Mouse (Mus musculus) adrenal gland, adult (tissue): ENCODE measurements around the gene Gtf3c2.
"Not testable (repeated sequence)": the region's sequence is repeated elsewhere in the genome, so short reads cannot be mapped to it uniquely, and the experiment has no call there.

Source experiments
- DNase-seq, 2 experiments: peaks; one replicate each; pipeline ENCODE4 v3.0.0; 2022 to 2023; ENCODE audit warnings: low spot score in 1 of 2; ENCODE audit not compliant: inconsistent age in 2 of 2

Gene Gtf3c2

GRCm38 (mm10) chr5:31179766-31180630 lies at the start of gene Gtf3c2, which contains the start of gene Gm29609:
TSS of gene Gtf3c2 (minus strand) at chr5:31180144.
TSS of gene Gm29609 (minus strand) at chr5:31179911.
- peak; percentile 96 to 98 for DNase-seq

DNA sequence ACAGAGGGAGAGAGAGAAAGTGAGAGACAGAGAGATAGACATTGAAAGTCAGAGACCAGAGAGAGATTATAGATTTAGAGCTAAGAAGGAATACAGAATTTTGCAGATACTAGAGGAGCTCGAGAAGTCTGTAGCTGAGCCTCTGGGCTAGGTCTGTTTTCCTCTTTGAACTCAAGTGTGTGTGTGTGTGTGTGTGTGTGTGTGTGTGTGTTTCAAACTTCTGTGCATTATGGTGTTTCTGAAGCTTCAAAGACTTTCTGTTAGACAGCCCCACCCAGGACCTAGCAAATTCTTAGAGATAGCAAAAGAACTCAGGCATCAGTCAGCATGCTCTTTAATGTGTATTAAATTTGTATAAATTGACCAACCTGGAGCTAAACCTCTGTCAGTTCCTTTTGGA lies 46.7 kb upstream of the Gtf3c2 start:
- DNase-seq: no peak

DNA sequence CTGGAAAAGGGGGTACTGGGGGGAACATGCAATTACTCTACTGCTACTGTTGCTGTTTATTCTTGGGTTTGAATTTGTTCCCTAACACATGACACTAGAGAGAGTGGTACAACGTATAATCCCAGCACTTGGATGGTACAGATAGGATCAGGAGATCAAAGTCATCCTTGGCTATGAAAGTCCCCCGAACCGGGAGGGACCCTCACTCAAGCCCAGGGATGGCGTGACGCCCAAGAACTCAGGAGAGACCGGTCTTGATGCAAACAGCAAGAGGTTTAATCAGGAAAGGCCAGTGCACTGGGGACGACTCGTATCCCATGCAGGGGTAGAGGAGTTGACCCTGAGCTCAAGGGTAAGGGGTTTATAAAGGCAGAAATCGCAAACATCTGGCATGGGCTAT lies 42.8 kb upstream of the Gtf3c2 start:
- no peak for DNase-seq

DNA sequence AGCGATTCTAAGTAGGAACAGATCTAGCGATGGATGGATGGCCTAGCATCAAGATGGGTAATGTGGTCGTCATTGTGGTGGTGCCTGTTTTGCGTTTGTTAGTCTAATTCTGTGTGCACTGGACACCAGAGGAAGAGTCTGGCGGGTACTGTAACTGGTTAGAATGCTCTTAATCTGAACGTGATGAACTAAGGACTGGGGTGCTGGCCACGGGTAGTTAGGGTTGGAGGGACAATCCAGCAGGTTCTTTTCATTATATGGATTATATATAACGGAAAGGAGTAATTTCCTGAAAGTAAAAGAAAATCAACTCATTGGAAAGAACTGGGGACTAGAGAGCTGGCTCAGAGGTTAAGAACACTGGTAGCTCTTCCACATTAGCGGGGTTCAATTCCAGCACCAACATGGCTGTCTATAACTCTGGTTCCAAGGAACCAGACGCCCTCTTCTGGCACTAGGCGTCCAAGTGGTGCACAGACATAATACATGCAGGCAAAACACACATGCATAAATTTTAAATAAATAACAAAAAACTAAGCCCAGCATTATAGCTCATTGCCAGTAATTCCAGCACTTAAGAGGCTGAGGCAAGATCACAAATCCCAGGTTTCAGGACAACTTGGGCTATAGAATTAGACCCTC lies 41.5 kb upstream of the Gtf3c2 start:
- DNase-seq: peak; percentile 60 to 81

- DNase-seq: peak; percentile 98 to 99
Observed at GRCm38 (mm10) chr5:31220448-31221303, 40.7 kb upstream of the Gtf3c2 start, which contains the start of gene Ppm1g. TSS of gene Ppm1g (minus strand) at chr5:31220687.

GRCm38 (mm10) chr5:31219911-31220447 lies 40.0 kb upstream of the Gtf3c2 start:
- no peak for DNase-seq

GRCm38 (mm10) chr5:31219474-31219873 lies 39.5 kb upstream of the Gtf3c2 start:
- no peak for DNase-seq

- no peak for DNase-seq
Observed at GRCm38 (mm10) chr5:31219070-31219469, 39.1 kb upstream of the Gtf3c2 start.

DNA sequence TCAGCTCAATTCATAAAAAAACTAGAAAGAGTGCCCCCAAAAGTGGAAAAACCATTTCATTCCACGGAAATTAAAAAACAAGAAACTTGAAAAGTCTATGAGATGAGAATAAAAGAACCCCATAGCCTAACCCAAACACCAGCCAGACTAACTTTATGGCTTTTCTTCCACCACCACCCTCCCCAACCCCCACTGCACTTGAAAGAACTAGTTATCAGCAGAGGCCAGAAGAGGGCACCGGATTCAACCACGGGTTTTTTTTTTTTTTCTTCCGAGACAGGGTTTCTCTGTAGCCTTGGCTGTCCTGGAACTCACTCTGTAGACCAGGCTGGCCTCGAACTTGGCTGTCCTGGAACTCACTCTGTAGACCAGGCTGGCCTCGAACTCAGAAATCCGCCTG lies 38.4 kb upstream of the Gtf3c2 start:
- DNase-seq: peak in 1 of 2 experiments; percentile 42

DNA sequence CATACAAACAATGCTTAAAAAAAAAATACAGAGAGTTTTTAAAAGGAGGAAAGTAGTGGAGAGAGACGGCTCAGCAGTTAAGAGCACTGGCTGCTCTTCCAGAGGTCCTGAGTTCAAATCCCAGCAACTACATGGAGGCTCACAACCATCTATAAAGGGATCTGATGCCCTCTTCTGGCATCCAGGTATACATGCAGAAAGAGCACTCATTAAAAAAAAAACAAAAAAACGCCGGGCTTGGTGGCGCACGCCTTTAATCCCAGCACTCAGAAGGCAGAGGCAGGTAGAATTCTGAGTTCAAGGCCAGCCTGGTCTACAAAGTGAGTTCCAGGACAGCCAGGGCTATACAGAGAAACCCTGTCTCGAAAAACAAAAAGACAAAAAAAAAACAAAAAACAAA lies 36.6 kb upstream of the Gtf3c2 start:
- DNase-seq: not testable (repeated sequence)

DNA sequence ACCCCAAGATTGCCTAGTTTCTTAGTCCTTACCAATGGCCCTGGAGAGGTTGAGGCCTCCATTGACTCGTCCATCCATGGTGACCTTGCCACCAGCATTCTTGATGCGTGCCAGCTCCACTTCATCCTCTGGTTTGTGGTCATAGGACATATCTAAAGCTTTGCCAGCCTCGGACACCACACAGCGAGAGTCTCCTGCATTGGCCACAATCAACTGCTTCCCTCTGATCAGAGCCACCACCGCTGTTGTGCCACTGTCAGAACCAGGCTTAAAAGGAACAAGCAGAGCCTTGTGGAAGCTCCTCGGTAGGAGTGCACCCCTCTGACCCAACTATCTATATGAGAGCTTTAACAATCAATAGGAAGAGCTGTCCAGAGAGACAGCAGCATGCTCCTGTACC lies 24.5 kb upstream of the Gtf3c2 start:
- DNase-seq: peak in 1 of 2 experiments; percentile 53

- peak in 1 of 2 experiments; percentile 74 for DNase-seq
Observed at GRCm38 (mm10) chr5:31203866-31204265, 23.9 kb upstream of the Gtf3c2 start.

- DNase-seq: peak in 1 of 2 experiments; percentile 68
Observed at GRCm38 (mm10) chr5:31202933-31203332, 23.0 kb upstream of the Gtf3c2 start.

DNA sequence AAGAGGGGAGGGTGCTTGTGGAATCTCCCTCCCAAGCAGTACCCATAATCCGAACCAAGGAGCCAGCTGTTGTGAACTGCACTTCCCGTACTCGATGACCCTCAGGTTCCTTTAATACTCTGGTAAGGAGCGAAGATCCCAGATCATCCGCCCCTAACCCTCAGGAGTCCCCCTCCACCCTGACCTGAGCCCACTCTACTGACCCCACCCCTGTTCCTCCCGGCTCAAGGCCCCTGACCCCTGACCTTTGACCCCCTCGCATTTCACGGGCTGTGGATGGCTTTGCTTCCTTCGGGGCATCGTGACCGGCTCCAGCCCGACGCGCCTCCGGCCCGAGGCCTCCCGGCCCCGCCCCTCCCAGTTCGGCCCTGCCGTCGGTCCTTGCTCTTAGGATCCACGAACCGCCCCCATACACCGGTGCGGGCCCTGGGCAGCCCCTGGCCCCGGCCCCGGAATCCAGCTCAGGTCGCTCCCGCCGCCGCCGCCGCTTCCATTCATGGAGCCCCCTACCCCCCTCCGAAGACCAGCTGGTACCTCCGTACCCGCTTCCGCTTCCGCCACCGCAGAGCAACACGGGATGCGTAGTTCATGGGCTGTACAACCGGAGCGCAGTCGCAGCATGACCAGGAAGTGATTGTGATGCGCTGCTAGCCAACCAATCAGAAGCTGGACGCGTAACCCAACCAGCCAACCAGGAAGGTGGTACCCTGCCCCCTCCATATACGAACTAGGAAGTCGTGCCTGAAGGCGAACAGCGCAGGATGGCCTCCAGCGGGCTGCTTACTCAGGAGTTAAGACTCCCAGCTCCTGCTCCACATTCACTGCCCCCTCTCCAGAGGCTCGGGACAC lies 22.0 kb upstream of the Gtf3c2 start, which contains the start of gene Zfp513:
Gene Zfp513, minus strand, starts transcription at position 562 of the 849 bp plus-strand sequence.
- peak; percentile 98 to 99 for DNase-seq

DNA sequence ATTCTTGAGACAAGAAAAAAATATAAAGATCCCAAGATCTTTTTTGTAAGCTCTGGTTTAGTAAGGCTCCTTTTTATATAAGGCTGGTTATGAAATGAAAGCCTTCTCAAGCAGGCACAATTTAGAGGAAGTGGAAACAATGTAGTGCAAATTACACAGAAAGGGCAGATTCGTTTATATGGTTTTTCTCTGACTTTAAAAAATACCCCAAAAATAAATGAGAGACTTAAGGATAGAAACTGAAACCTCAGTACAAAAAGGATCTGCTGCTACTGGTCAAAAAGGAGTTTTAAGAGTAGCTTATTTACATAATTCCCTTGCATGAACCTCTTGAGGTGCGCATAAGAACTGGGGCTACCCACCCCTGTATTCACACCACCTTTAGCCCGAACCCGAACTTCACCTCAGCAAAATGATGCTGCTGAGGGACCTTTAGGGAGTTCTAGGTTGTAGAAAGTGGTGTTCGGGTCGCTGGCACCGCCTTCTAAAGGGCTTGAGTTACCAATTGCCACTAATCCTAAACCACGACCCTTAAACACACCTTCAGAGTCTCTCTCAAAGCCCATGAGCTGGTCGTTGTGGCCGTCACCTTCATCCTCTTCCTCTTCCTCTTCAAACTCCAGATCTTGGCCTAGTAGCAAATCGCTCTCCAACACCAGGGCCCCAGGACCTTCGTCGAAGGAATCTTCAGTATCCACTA lies 21.2 kb upstream of the Gtf3c2 start:
- DNase-seq: no peak

- peak; percentile 57 to 67 for DNase-seq
Observed at GRCm38 (mm10) chr5:31200327-31200768, 20.4 kb upstream of the Gtf3c2 start.

DNA sequence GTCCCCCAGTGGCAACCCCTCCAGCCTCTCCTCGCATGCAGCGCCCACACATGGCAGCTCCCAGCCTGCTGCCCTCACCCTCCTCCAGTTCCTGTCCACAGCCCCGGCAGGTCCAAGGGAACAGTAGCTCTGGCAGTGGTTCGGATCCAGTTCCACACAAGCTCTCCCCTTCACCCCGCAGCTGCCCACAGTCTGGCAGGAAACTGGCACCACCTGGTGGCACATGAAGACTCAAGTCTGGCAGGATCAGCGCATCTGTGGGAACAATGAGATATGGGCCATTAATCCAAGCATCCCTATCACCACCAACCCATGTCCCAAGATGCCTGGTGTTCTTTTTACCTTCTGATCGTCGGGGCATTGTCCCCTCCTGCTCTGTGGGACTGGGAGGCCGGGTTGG lies 19.9 kb upstream of the Gtf3c2 start:
- DNase-seq: peak in 1 of 2 experiments; percentile 73

DNA sequence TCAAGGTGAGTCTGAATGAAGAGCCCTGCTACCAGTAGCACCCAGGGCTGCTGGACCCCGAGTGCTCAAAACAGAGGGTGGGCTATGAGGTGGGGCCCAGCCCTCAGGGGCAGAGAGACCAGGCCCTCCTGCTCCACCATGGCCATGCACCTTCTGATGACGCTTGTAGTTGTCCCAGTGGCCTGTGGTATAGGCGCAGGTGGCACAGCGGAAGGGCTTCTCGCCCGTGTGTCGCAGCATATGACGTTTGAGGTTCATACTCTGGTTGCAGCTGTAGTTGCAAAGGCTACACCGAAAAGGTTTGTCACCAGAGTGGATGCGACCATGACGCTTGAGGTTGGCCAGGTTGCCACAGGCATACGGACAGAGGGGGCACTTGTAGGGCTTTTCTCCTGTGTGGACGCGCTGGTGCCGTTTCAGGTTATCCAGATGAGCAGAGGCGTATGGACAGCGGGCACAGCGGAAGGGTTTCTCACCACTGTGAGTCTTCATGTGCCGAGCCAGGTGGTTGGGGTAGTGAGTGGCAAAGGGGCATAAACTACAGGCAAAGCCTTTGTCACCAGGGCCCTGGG lies 19.5 kb upstream of the Gtf3c2 start:
- DNase-seq: peak in 1 of 2 experiments; percentile 53
